Mouse (Mus musculus) MEL (cell line): ENCODE measurements around the gene Mpv17l2. TPM values are rescaled to one million over a fixed set of nuclear protein-coding genes. Genes with fewer than 3 reads are reported as not detected.

Experiments used
- DNase-seq: peaks from one replicate; pipeline ENCODE4 v3.0.0; 2011; ENCODE audit warnings: low read depth, low spot score
- H3K27ac ChIP-seq: 2 replicates; pipeline ENCODE4 v1.5.1; 2012; ENCODE audit warnings: low read depth, mild to moderate bottlenecking, control low read depth, low read length, moderate library complexity; ENCODE audit not compliant: control insufficient read depth
- H3K27me3 ChIP-seq, 2 experiments: fragments of 150-350 bp in 1 of 2; sonication (generic) in 1 of 2; 2 replicates each; pipeline ENCODE4 v1.6.1; 2012; ENCODE audit warnings: low read length in 2 of 2, mild to moderate bottlenecking in 2 of 2, improper control_type of control experiment in 1 of 2, moderate library complexity in 1 of 2; ENCODE audit not compliant: insufficient read depth in 2 of 2, control insufficient read depth in 1 of 2
- H3K36me3 ChIP-seq, 2 experiments: 2 replicates each; pipeline ENCODE4 v1.6.1; 2012 to 2014; ENCODE audit warnings: low read length in 2 of 2, improper control_type of control experiment in 1 of 2, inconsistent platforms in 1 of 2, mild to moderate bottlenecking in 1 of 2; ENCODE audit not compliant: insufficient read depth in 2 of 2, control insufficient read depth in 1 of 2
- H3K4me1 ChIP-seq, 2 experiments: fragments of 150-350 bp in 1 of 2; sonication (generic) in 1 of 2; 2 replicates each; pipeline ENCODE4 v1.6.1; 2012; ENCODE audit warnings: low read length in 2 of 2, improper control_type of control experiment in 1 of 2, mild to moderate bottlenecking in 1 of 2; ENCODE audit not compliant: insufficient read depth in 2 of 2, control insufficient read depth in 1 of 2
- H3K4me3 ChIP-seq, 2 experiments: fragments of 150-350 bp in 1 of 2; sonication (generic) in 1 of 2; 2 replicates each; pipeline ENCODE4 v1.5.1; 2012; ENCODE audit warnings: low read depth in 2 of 2, low read length in 2 of 2, mild to moderate bottlenecking in 2 of 2, moderate library complexity in 2 of 2, control low read depth in 1 of 2, improper control_type of control experiment in 1 of 2; ENCODE audit not compliant: control insufficient read depth in 1 of 2, insufficient read depth in 1 of 2
- H3K79me2 ChIP-seq: 2 replicates; pipeline ENCODE4 v1.6.1; 2012; ENCODE audit warnings: mild to moderate bottlenecking, low read length, moderate library complexity; ENCODE audit not compliant: control insufficient read depth, poor library complexity, insufficient read depth
- H3K9ac ChIP-seq: 2 replicates; pipeline ENCODE4 v1.6.1; 2012; ENCODE audit warnings: low read depth, mild to moderate bottlenecking, control low read depth, low read length, moderate library complexity; ENCODE audit not compliant: control insufficient read depth, poor library complexity, severe bottlenecking
- H3K9me3 ChIP-seq: fragments of 150-350 bp; sonication (generic); replicated peaks from 2 replicates; pipeline ENCODE4 v1.6.1; 2012; ENCODE audit warnings: mild to moderate bottlenecking, low read length, improper control_type of control experiment, moderate library complexity; ENCODE audit not compliant: insufficient read depth
- BHLHE40 ChIP-seq: IDR thresholded peaks from 2 replicates; pipeline ENCODE4 v1.6.1; 2012; ENCODE audit warnings: low read depth, mild to moderate bottlenecking, inconsistent platforms, low read length, improper control_type of control experiment, borderline replicate concordance
- CTCF ChIP-seq, 3 experiments: IDR thresholded peaks in 2 of 3; conservative IDR thresholded peaks in 1 of 3; 2 replicates each; pipeline ENCODE4 v1.5.1; 2011 to 2012; ENCODE audit warnings: low read length in 3 of 3, low read depth in 2 of 3, mild to moderate bottlenecking in 2 of 3, improper control_type of control experiment in 1 of 3, inconsistent platforms in 1 of 3, mixed read lengths in 1 of 3, moderate library complexity in 1 of 3; ENCODE audit not compliant: control insufficient read depth in 1 of 3, insufficient read depth in 1 of 3, poor library complexity in 1 of 3, severe bottlenecking in 1 of 3
- ELF1 ChIP-seq: IDR thresholded peaks from 2 replicates; pipeline ENCODE4 v1.6.1; 2014; ENCODE audit warnings: low read depth, mild to moderate bottlenecking, inconsistent platforms, low read length, improper control_type of control experiment, moderate library complexity
- ETS1 ChIP-seq: IDR thresholded peaks from 2 replicates; pipeline ENCODE4 v1.6.1; 2012; ENCODE audit warnings: low read depth, mild to moderate bottlenecking, inconsistent platforms, low read length, improper control_type of control experiment, moderate library complexity
- GATA1 ChIP-seq: IDR thresholded peaks from 2 replicates; pipeline ENCODE4 v1.6.1; 2011; ENCODE audit warnings: low read depth, low read length, improper control_type of control experiment
- MAZ ChIP-seq: IDR thresholded peaks from 2 replicates; pipeline ENCODE4 v1.6.1; 2012; ENCODE audit warnings: low read depth, mild to moderate bottlenecking, inconsistent platforms, low read length, improper control_type of control experiment
- MYB ChIP-seq: IDR thresholded peaks from 2 replicates; pipeline ENCODE4 v1.6.1; 2011; ENCODE audit warnings: mild to moderate bottlenecking, low read depth, low read length, improper control_type of control experiment
- RAD21 ChIP-seq: IDR thresholded peaks from 2 replicates; pipeline ENCODE4 v1.6.1; 2011; ENCODE audit warnings: mild to moderate bottlenecking, low read depth, low read length, improper control_type of control experiment
- SIN3A ChIP-seq: IDR thresholded peaks from 2 replicates; pipeline ENCODE4 v1.6.1; 2012; ENCODE audit warnings: low read length, improper control_type of control experiment, inconsistent platforms
- SMC3 ChIP-seq: IDR thresholded peaks from 2 replicates; pipeline ENCODE4 v1.6.1; 2011; ENCODE audit warnings: low read depth, low read length, improper control_type of control experiment
- TBP ChIP-seq: IDR thresholded peaks from 2 replicates; pipeline ENCODE4 v1.8.0; 2011; ENCODE audit warnings: low read depth, low read length, improper control_type of control experiment
- TCF12 ChIP-seq: IDR thresholded peaks from 2 replicates; pipeline ENCODE4 v1.6.1; 2014; ENCODE audit warnings: low read depth, mild to moderate bottlenecking, inconsistent platforms, low read length, improper control_type of control experiment, moderate library complexity
- ZC3H11A ChIP-seq: IDR thresholded peaks from 2 replicates; pipeline ENCODE4 v1.6.1; 2012; ENCODE audit warnings: low read depth, mild to moderate bottlenecking, inconsistent platforms, low read length, improper control_type of control experiment
- ZKSCAN1 ChIP-seq: IDR thresholded peaks from 2 replicates; pipeline ENCODE4 v1.6.1; 2012; ENCODE audit warnings: low read depth, mild to moderate bottlenecking, inconsistent platforms, low read length, improper control_type of control experiment, moderate library complexity
- ZMIZ1 ChIP-seq: IDR thresholded peaks from 2 replicates; pipeline ENCODE4 v1.6.1; 2012; ENCODE audit warnings: low read depth, mild to moderate bottlenecking, inconsistent platforms, low read length, improper control_type of control experiment, moderate library complexity
- ZNF384 ChIP-seq: IDR thresholded peaks from 2 replicates; pipeline ENCODE4 v1.6.1; 2012; ENCODE audit warnings: low read depth, mild to moderate bottlenecking, inconsistent platforms, low read length, improper control_type of control experiment
- polyA plus RNA-seq, 2 experiments: library from polyadenylated mRNA; stranded (reverse) in 1 of 2; unstranded in 1 of 2; fragments of >175 nt in 1 of 2; fragments of >200 nt in 1 of 2; gene quantifications; 2 replicates each; pipeline versions ENCODE4 v1.2.1 to v1.2.4; 2012; ENCODE audit warnings: low replicate concordance in 2 of 2, low read depth in 1 of 2; ENCODE audit not compliant: insufficient read length in 2 of 2, insufficient read depth in 1 of 2, missing spikeins in 1 of 2
- total RNA-seq: library from RNA; depleted of rRNA; stranded (reverse); fragments of 300-350 nt; gene quantifications from 2 replicates; pipeline ENCODE4 v1.2.3, GENCODE M21; 2012

The Mpv17l2 gene
- total and polyA plus RNA-seq, 3 experiments: 52.8 to 102 TPM; not detected in 1

- peaks cover 0 to 15% of the 10 kb centered on the region in 2 experiments; a peak in 2 of 4 replicates for H3K36me3 ChIP-seq
- H3K79me2 ChIP-seq: no peaks in the 10 kb centered on the region; the same call in 1 of the 2 replicates
- no peaks in the 10 kb centered on the region for H3K9me3 ChIP-seq
- H3K4me3 ChIP-seq: no peak overlapping the region
- H3K4me1 ChIP-seq: peaks cover 3 to 17% of the 10 kb centered on the region in 2 experiments; a peak in 3 of 4 replicates
- peak; percentile 85 for DNase-seq
- TF ChIP-seq SMC3 (peak; percentile 85), RAD21 (peak; percentile 67), MYB (no peak), CTCF (IDR thresholded peaks at IDR 0.05 in 2 of 3, conservative IDR thresholded peaks at IDR 0.05 in 1 of 3; ENCODE audit: control insufficient read depth in 1 of 3, insufficient read depth in 1 of 3, low read depth in 2 of 3, low read length in 3 of 3, poor library complexity in 1 of 3, severe bottlenecking in 1 of 3) (peak; percentile 56 to 85 (median 72)), TBP (no peak), SIN3A (no peak; the same call in 1 of the 2 replicates), TCF12 (no peak), ZC3H11A (peak; percentile 66), ZNF384 (peak; percentile 45; the same call in 1 of the 2 replicates)
- H3K27ac ChIP-seq: peak overlapping the region; percentile 66
- H3K27me3 ChIP-seq: no peaks in the 10 kb centered on the region
- peak overlapping the region; percentile 82 for H3K9ac ChIP-seq
These were observed 8.6 kb downstream of the Mpv17l2 start for GRCm38 (mm10) chr8:70752000-70752764.

- no peaks in the 10 kb centered on the region for H3K27me3 ChIP-seq
- no peak for DNase-seq
- H3K4me3 ChIP-seq: no peak overlapping the region
- H3K79me2 ChIP-seq: no peaks in the 10 kb centered on the region; the same call in 1 of the 2 replicates
- H3K27ac ChIP-seq: no peak overlapping the region
- peaks cover 0 to 15% of the 10 kb centered on the region in 2 experiments; a peak in 2 of 4 replicates for H3K36me3 ChIP-seq
- H3K9me3 ChIP-seq: no peaks in the 10 kb centered on the region
- TF ChIP-seq ZMIZ1 (no peak), TBP (no peak)
- TF ChIP-seq, all 39 proteins: peak for 0
- peaks cover 3 to 15% of the 10 kb centered on the region in 2 experiments; a peak in 3 of 4 replicates for H3K4me1 ChIP-seq
- no peak overlapping the region for H3K9ac ChIP-seq
These were observed 10.5 kb downstream of the Mpv17l2 start for GRCm38 (mm10) chr8:70750128-70750680.

GRCm38 (mm10) chr8:70749097-70749674 lies 11.6 kb downstream of the Mpv17l2 start:
- Histone ChIP-seq H3K4me3 (no peak overlapping the region), H3K79me2 (no peaks in the 10 kb centered on the region; the same call in 1 of the 2 replicates), H3K27me3 (no peaks in the 10 kb centered on the region), H3K27ac (no peak overlapping the region), H3K9ac (no peak overlapping the region)
- TF ChIP-seq SMC3 (no peak), BHLHE40 (no peak), MAZ (no peak), ZKSCAN1 (no peak), GATA1 (no peak), ELF1 (no peak), MYB (no peak), ETS1 (no peak), TCF12 (no peak)
- TF ChIP-seq, all 39 proteins: peak for 0
- H3K36me3 ChIP-seq: peaks cover 0 to 15% of the 10 kb centered on the region in 2 experiments; a peak in 2 of 4 replicates
- H3K4me1 ChIP-seq: peaks cover 3 to 13% of the 10 kb centered on the region in 2 experiments; a peak in 3 of 4 replicates
- H3K9me3 ChIP-seq: no peaks in the 10 kb centered on the region
- DNase-seq: no peak
